Mouse (Mus musculus) lung, embryonic 15.5 days (tissue): Measurements from ENCODE around the gene Art4. TPM values are rescaled to one million over a fixed set of nuclear protein-coding genes. Genes with fewer than 3 reads are reported as not detected.
A peak's percentile ranks its signal among the peaks of the same experiment; 100 is the strongest.
"Not testable (repeated sequence)": the region's sequence is repeated elsewhere in the genome, so short reads cannot be mapped to it uniquely, and the experiment has no call there.

ENCODE experiments used
- ATAC-seq: fragments of 200-750 bp; cut with Nextera tagmentation; 2 replicates; pipeline ENCODE4 v1.8.0; 2017; ENCODE audit warnings: moderate number of reproducible peaks, borderline replicate concordance; ENCODE audit not compliant: low FRiP score, low TSS enrichment; ENCODE audit errors: extremely low read depth
- H3K27ac ChIP-seq: fragments of 300-500 bp; sonication (generic); 2 replicates; pipeline ENCODE4 v1.5.1; 2015; ENCODE audit warnings: moderate library complexity, mild to moderate bottlenecking, inconsistent platforms
- H3K27me3 ChIP-seq: fragments of 300-500 bp; sonication (generic); 2 replicates; pipeline ENCODE4 v1.6.1; 2015; ENCODE audit warnings: inconsistent platforms
- H3K36me3 ChIP-seq: fragments of 300-500 bp; sonication (generic); 2 replicates; pipeline ENCODE4 v1.6.1; 2015; ENCODE audit warnings: inconsistent platforms
- H3K4me1 ChIP-seq: fragments of 300-500 bp; sonication (generic); 2 replicates; pipeline ENCODE4 v1.6.1; 2015; ENCODE audit warnings: inconsistent platforms
- H3K4me2 ChIP-seq: fragments of 300-500 bp; sonication (generic); 2 replicates; pipeline ENCODE4 v1.6.1; 2015; ENCODE audit warnings: inconsistent platforms, mild to moderate bottlenecking, moderate library complexity
- H3K4me3 ChIP-seq: fragments of 300-500 bp; sonication (generic); 2 replicates; pipeline ENCODE4 v1.5.1; 2015; ENCODE audit warnings: mild to moderate bottlenecking, inconsistent platforms
- H3K9ac ChIP-seq: fragments of 300-500 bp; sonication (generic); 2 replicates; pipeline ENCODE4 v1.6.1; 2015; ENCODE audit warnings: inconsistent platforms
- H3K9me3 ChIP-seq: fragments of 300-500 bp; sonication (generic); 2 replicates; pipeline ENCODE4 v1.6.1; 2016; ENCODE audit warnings: inconsistent platforms
- WGBS: fragments of 180-500 bp; shearing (Covaris S2); methylation state at CpG from one replicate; pipeline ENCODE4 v1.1.7; 2015; 5-methylcytosine and 5-hydroxymethylcytosine counted together
- polyA plus RNA-seq: library from polyadenylated mRNA; unstranded; fragments of >200 nt; fragmentation: Nextera tagmentation; extraction: Ambion mirVana; gene quantifications from 2 replicates; pipeline ENCODE4 v1.2.1, GENCODE M21; 2015

Art4 gene
- polyA plus RNA-seq, 1 experiment from 2014 or later = 7.1 TPM

DNA sequence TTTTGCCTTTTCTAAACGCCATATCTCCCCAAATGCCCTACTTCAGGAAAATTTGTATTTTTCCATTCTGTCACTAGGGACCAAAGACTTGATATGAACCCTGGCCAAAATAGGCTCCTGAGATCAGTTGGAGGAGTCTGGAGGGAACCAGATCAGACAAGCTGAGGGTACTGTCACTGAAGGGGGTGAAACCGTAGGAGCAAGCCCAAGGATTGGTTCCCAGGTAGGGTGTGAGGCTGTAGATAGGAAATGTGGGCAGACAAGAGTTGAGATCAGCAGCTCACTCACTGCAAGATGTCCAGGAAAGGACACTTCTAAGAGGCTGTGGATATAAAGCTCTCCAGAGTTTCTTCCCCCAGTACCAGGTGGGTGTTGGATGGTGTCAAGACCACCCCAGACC lies 34.5 kb upstream of the Art4 start:
- H3K9ac ChIP-seq = no peak overlapping the region
- H3K27ac ChIP-seq = no peak overlapping the region
- peaks cover 42% of the 10 kb centered on the region for H3K4me1 ChIP-seq
- no peaks in the 10 kb centered on the region for H3K9me3 ChIP-seq
- H3K4me3 ChIP-seq = no peak overlapping the region
- no peak overlapping the region for H3K4me2 ChIP-seq
- 85% methylated on average over 2 of the region's 2 CpGs for WGBS
- H3K27me3 ChIP-seq = no peaks in the 10 kb centered on the region
- H3K36me3 ChIP-seq = no peaks in the 10 kb centered on the region
- no peak for ATAC-seq

DNA sequence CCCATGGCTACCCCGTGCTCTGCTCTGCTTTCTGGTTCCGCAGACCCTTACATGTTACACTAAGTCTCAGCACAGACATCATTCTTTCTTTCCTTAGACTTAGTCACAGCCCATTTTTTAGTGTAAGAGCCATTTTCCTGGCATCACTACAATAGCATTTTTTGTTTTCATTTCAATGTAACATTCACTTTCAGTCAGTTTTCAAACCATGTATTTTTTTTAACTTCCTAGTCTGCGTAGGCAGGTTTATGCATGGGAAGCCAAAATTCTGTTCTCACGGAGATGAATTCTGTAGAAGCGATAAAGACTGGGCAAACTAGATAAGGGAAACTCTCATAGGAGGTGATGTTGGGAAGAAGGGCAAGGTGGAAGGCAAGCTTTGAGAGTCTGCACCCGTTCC lies 32.0 kb upstream of the Art4 start:
- 65% methylated on average over 6 of the region's 6 CpGs for WGBS
- Histone ChIP-seq H3K4me1 (peaks cover 21% of the 10 kb centered on the region), H3K9ac (no peak overlapping the region), H3K9me3 (no peaks in the 10 kb centered on the region), H3K27ac (peak overlapping the region; percentile 73), H3K4me3 (no peak overlapping the region), H3K27me3 (no peaks in the 10 kb centered on the region), H3K36me3 (no peaks in the 10 kb centered on the region), H3K4me2 (no peak overlapping the region)
- ATAC-seq = no peak

DNA sequence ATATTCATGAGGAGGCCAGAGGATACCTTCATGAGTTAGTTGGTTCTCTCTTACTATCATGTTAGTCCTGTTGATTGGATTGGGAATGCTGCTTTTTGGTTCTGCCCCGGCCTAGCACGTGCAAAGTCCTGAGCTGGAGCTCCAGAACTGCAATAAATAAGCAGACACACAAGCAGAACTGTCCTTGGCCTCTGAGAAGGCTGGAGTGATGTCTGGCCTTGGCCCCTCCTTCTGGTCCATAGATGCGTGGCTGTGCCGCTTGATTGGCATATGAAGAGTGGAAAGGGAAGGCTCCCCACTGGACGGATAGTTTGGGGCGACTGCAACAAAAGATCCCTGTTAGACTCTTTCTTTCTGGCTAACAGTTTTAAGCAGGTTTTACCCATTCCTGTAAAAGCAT lies 31.5 kb upstream of the Art4 start:
- H3K27ac ChIP-seq = peak overlapping the region; percentile 73
- peaks cover 17% of the 10 kb centered on the region for H3K4me1 ChIP-seq
- ATAC-seq = no peak
- no peaks in the 10 kb centered on the region for H3K36me3 ChIP-seq
- WGBS = 86% methylated on average over 6 of the region's 6 CpGs
- H3K27me3 ChIP-seq = no peaks in the 10 kb centered on the region
- H3K9ac ChIP-seq = no peak overlapping the region
- no peak overlapping the region for H3K4me3 ChIP-seq
- H3K9me3 ChIP-seq = no peaks in the 10 kb centered on the region
- H3K4me2 ChIP-seq = no peak overlapping the region

DNA sequence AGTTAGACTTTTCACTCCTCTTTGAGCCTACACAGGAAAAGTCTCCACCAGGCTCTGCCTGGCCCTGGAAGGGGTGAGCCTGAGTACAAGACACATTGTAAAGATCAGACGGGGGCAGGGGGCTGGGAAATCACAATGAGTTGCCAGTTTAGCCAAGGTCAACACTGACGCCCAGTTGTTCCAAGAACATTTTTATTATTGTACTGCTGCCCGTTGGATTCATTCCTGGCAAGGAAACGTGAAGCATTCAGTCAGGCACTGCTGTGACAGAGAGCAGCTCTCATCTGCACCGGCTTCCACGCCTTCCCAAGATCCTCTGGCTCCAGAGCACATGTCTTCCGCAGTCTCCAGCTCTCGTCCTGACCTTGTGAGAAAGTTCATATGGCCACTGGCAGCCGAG lies 30.3 kb upstream of the Art4 start:
- Histone ChIP-seq H3K4me2 (no peak overlapping the region), H3K4me1 (peaks cover 22% of the 10 kb centered on the region), H3K4me3 (no peak overlapping the region), H3K9me3 (no peaks in the 10 kb centered on the region), H3K9ac (no peak overlapping the region), H3K36me3 (no peaks in the 10 kb centered on the region), H3K27ac (peak overlapping the region; percentile 79), H3K27me3 (no peaks in the 10 kb centered on the region)
- ATAC-seq = peak; percentile 91
- 38% methylated on average over 9 of the region's 9 CpGs for whole genome bisulfite sequencing

DNA sequence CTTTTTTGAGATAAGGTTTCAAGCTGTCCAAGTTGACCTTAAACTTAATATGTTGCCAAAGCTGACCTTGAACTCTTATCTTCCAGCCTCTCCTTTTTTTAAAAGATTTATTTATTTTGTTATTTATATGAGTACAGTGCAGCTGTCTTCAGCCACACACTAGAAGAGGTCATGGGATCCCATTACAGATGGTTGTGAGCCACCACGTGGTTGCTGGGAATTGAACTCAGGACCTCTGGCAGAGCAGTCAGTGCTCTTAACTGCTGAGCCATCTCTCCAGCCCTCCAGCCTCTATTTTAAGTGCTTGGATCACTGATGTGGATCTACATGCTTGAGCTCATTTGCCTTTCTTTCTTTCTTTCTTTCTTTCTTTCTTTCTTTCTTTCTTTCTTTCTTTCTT lies 27.2 kb upstream of the Art4 start:
- ATAC-seq, H3K27me3 ChIP-seq, H3K9ac ChIP-seq, H3K36me3 ChIP-seq, H3K27ac ChIP-seq, H3K4me2 ChIP-seq, H3K4me3 ChIP-seq, H3K9me3 ChIP-seq: not testable (repeated sequence)
- WGBS = 24% methylated on average over 1 of the region's 1 CpGs
- H3K4me1 ChIP-seq = peaks cover 35% of the 10 kb centered on the region

DNA sequence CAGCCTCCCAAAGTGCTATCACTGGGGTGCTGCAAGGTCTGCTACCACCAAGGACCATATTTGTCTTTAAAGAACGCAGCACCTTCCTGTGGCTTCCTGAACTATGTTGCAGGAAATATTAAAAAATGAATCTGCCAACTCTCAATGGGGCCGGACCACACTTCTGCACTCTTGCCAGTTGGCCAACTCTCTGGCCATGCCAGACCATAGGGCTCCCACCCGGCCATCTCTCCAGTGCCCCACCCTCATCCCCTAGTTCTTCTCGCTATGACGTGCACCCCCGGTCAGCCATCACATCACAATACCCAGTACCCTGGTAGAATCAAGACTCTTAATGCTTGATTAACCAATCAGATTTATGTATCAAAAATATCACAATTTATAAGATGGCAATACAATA lies 26.4 kb upstream of the Art4 start:
- no peak overlapping the region for H3K4me2 ChIP-seq
- H3K27ac ChIP-seq = no peak overlapping the region
- 93% methylated on average over 6 of the region's 6 CpGs for WGBS
- H3K27me3 ChIP-seq = no peaks in the 10 kb centered on the region
- no peak overlapping the region for H3K4me3 ChIP-seq
- no peak for ATAC-seq
- no peak overlapping the region for H3K9ac ChIP-seq
- H3K36me3 ChIP-seq = no peaks in the 10 kb centered on the region
- H3K9me3 ChIP-seq = no peaks in the 10 kb centered on the region
- H3K4me1 ChIP-seq = peaks cover 28% of the 10 kb centered on the region

DNA sequence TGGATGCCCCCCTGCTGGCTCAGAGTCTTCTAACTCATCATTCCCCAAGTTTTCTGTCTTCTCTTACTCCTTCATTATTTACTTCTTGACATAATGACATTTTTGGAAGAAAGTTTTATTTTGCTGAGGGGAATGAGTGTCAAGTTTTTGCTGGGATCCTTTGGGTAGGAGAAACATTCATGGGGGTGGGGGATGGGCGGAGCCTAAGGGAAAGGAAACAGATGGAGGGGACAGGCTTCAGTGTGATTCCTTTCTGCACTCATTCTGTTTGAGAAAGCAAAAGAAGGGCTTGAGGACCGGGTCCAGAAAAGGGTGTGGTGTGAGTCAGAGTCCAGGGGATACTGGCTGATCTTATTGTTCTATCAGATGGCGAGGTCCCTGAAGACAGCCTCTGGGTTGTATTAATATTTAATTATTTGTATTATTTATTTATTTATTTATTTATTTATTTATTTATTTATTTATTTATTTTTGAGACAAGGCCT lies 25.9 kb upstream of the Art4 start:
- 64% methylated on average over 3 of the region's 3 CpGs for WGBS
- Histone ChIP-seq H3K9ac (no peak overlapping the region), H3K9me3 (no peaks in the 10 kb centered on the region), H3K4me3 (no peak overlapping the region), H3K27me3 (no peaks in the 10 kb centered on the region), H3K4me1 (peaks cover 26% of the 10 kb centered on the region), H3K36me3 (no peaks in the 10 kb centered on the region), H3K27ac (no peak overlapping the region), H3K4me2 (no peak overlapping the region)
- no peak for ATAC-seq

DNA sequence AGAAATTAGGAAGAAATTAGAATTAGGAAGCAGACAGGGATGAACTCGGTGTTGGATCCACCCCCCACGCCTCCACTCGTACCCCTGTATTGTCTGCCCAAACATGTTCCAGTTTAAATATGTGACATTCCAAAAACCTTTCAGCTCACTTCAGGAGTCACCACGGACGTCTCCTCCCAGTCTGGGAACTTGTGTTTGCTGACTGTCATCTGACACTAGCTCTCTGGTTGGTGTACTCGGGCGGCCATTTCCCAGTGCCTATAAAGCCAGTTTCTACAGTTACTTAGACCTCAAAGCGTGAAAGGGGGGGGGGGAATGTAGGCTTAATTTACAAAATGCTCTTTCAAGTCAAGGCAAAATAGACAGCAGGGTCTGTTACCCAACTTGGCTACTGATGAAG lies 24.1 kb upstream of the Art4 start:
- Histone ChIP-seq H3K27me3 (no peaks in the 10 kb centered on the region), H3K4me2 (no peak overlapping the region), H3K9me3 (no peaks in the 10 kb centered on the region), H3K4me3 (no peak overlapping the region), H3K4me1 (peaks cover 20% of the 10 kb centered on the region), H3K27ac (0 out of 2 replicates have a peak overlapping the region, but pooled peaks have one; percentile 1), H3K9ac (no peak overlapping the region), H3K36me3 (no peaks in the 10 kb centered on the region)
- ATAC-seq = no peak
- 28% methylated on average over 8 of the region's 8 CpGs for WGBS

DNA sequence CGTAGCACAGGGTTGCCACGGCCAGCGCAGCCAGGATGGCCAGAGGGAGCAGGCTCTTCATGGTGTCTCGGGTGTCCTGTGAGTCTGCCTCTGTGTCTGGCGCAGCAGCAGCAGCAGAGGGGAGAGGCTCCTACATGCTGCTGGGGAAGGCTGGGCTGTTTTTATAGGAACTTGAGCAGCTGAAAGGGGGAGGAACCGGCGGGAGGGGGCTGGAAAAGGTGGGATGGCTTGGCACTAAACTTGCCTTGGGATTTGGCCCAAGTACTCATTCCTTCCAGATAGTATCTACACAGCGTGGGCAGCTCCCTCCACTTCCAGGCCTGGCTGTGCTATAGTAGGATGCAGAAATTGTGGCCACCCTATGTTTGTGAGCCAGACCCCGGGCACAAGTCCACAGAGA lies 18.1 kb upstream of the Art4 start, which contains the start of gene Mgp:
Gene Mgp (minus strand): TSS at position 154 of the 400 bp plus-strand sequence.
- Histone ChIP-seq H3K4me1 (peaks cover 7% of the 10 kb centered on the region), H3K4me3 (peak within 1 kb of the TSS; percentile 52), H3K27me3 (no peaks in the 10 kb centered on the region), H3K9ac (peak within 1 kb of the TSS; percentile 62), H3K9me3 (no peaks in the 10 kb centered on the region), H3K4me2 (peak within 1 kb of the TSS; percentile 50), H3K36me3 (0 out of 2 replicates have a peak, but pooled peaks cover 8% of the 10 kb centered on the region), H3K27ac (peak within 1 kb of the TSS; percentile 91)
- 23% methylated on average over 9 of the region's 9 CpGs for WGBS
- peak; percentile 86 for ATAC-seq

DNA sequence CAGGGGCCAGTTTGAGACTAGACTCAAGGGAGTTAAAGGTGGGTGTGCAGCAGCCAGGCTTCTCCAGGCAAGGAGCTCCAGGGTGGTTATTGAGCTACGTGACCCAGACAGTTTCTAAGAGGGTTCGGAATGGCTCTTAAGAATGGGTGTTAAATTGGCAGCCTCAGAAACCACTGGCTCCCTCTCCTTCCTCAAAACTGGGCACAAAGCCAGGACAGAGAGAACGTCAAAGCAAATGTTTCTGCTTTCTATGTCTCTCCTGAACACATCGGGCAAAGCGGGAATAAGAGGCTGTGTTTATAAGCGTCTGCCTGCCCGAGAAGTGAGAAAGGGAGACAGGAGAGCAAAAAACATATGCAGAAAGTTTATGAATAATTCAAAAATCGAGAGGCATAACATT lies 17.1 kb upstream of the Art4 start:
- Histone ChIP-seq H3K9ac (peak overlapping the region; percentile 43), H3K36me3 (0 out of 2 replicates have a peak, but pooled peaks cover 8% of the 10 kb centered on the region), H3K27me3 (no peaks in the 10 kb centered on the region), H3K9me3 (no peaks in the 10 kb centered on the region), H3K4me1 (peaks cover 7% of the 10 kb centered on the region), H3K4me2 (peak overlapping the region; percentile 50), H3K27ac (peak overlapping the region; percentile 89), H3K4me3 (peak overlapping the region; percentile 52)
- WGBS = 17% methylated on average over 8 of the region's 8 CpGs
- peak; percentile 71; the same call in 1 of the 2 replicates for ATAC-seq

DNA sequence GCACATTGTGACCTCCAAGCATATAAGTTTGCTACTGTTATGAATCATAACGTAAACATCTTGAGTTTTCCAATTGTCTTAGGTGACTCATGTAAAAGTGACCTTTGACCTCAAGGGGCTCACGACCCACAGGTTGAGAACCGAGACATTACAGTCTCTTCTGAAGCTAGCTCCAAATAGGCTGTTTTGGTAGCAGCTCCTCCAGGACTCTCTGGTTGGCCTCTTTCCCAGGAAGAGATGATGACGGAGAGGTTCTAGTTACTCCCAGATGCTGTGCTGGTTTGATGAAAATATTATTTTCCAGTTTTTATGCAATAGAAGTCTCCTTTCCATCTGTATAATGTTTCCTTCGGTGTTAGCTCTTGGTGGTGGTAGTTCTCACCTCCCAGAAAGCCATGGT lies 11.4 kb upstream of the Art4 start:
- Histone ChIP-seq H3K4me2 (no peak overlapping the region), H3K4me1 (peaks cover 13% of the 10 kb centered on the region), H3K9ac (no peak overlapping the region), H3K36me3 (0 out of 2 replicates have a peak, but pooled peaks cover 8% of the 10 kb centered on the region), H3K27ac (0 out of 2 replicates have a peak overlapping the region, but pooled peaks have one; percentile 4), H3K9me3 (no peaks in the 10 kb centered on the region), H3K4me3 (no peak overlapping the region), H3K27me3 (no peaks in the 10 kb centered on the region)
- no peak for ATAC-seq
- 52% methylated on average over 5 of the region's 5 CpGs for WGBS

DNA sequence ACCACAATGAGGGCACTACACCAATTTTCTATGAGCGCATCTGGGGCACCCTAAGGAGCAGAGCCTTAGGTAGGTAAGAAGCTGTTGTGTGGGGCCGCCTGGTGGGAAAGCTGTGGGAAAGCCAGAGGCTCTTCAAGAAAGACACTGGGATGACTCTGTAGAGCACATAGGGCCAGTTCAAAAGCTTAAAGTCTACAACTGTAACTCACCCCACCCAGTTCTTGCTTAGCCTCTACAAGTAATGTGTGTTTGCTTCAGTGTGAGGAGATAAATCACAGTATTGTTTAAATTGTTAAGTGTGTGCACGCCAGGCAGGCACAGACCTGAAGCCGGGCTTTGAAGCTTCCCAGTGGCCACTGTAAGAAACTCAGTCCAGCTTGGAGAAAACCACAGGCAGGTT lies 8.6 kb upstream of the Art4 start:
- Histone ChIP-seq H3K4me3 (no peak overlapping the region), H3K4me2 (no peak overlapping the region), H3K4me1 (peaks cover 18% of the 10 kb centered on the region), H3K27ac (peak overlapping the region; percentile 43), H3K9ac (no peak overlapping the region), H3K27me3 (no peaks in the 10 kb centered on the region), H3K36me3 (no peaks in the 10 kb centered on the region), H3K9me3 (no peaks in the 10 kb centered on the region)
- ATAC-seq = no peak
- WGBS = 57% methylated on average over 4 of the region's 4 CpGs

DNA sequence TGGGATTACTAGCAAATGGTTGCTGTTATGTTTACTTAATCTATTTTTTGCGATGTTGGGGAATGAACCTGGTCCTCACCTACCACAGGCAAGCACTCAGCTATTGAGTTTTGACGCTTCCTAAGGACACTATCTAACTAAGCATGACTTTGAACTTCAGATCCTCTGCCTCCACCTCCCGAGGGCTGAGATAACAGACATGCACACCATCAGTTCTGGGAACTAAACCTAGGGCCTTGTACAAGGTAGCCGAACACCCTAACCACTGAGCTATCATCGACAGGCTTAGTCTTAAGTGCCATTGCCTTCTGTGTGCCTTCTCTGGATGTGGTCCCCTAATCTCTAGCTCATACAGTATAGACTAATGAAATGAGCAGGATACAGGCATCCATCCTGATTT lies 7.8 kb upstream of the Art4 start:
- H3K4me3 ChIP-seq = no peak overlapping the region
- H3K9ac ChIP-seq = no peak overlapping the region
- no peak overlapping the region for H3K27ac ChIP-seq
- 84% methylated on average over 5 of the region's 5 CpGs for WGBS
- no peak for ATAC-seq
- no peak overlapping the region for H3K4me2 ChIP-seq
- H3K27me3 ChIP-seq = no peaks in the 10 kb centered on the region
- no peaks in the 10 kb centered on the region for H3K9me3 ChIP-seq
- H3K36me3 ChIP-seq = no peaks in the 10 kb centered on the region
- peaks cover 20% of the 10 kb centered on the region for H3K4me1 ChIP-seq
